Mouse (Mus musculus): ENCODE measurements around the gene Olfr212. TPM values are rescaled to one million over a fixed set of nuclear protein-coding genes. Genes with fewer than 3 reads are reported as not detected.
"Not testable (repeated sequence)": the region's sequence is repeated elsewhere in the genome, so short reads cannot be mapped to it uniquely, and the experiment has no call there.

Gene Olfr212
- polyA plus RNA-seq, 1 experiment: 0.03 TPM

DNA sequence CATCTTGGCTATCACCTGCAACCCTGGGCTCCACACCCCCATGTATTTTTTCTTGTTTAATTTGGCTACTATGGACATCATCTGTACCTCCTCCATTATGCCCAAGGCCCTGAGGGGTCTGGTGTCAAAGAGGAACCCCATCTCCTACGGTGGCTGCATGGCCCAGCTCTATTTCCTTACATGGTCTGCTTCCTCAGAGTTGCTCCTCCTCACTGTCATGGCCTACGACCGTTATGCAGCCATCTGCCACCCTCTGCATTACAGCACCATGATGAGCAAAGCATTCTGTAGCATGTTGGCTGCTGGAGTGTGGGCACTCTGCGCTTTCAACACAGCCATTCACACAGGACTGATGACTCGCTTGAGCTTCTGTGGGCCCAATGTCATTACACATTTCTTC lies 12.6 kb upstream of the Olfr212 start:
- WGBS: 84% methylated on average over 5 of the region's 5 CpGs
- Histone ChIP-seq H3K4me3 (replicated peaks; ENCODE audit: insufficient read depth, low read depth, low read length) (no peak overlapping the region), H3K27ac (ENCODE audit: insufficient read depth, low read length) (no peak overlapping the region), H3K27me3 (ENCODE audit: control insufficient read depth, insufficient read depth, low read length) (no peaks in the 10 kb centered on the region), H3K4me1 (ENCODE audit: control insufficient read depth, insufficient read depth, low read length) (peaks cover 4% of the 10 kb centered on the region; the same call in 1 of the 2 replicates)
- DNase-seq: no peak
- TF ChIP-seq POLR2A (IDR thresholded peaks at IDR 0.05; ENCODE audit: borderline replicate concordance, insufficient read depth, low read length) (no peak), CTCF (IDR thresholded peaks at IDR 0.05; ENCODE audit: borderline replicate concordance, insufficient read depth, low read depth, low read length) (no peak)

DNA sequence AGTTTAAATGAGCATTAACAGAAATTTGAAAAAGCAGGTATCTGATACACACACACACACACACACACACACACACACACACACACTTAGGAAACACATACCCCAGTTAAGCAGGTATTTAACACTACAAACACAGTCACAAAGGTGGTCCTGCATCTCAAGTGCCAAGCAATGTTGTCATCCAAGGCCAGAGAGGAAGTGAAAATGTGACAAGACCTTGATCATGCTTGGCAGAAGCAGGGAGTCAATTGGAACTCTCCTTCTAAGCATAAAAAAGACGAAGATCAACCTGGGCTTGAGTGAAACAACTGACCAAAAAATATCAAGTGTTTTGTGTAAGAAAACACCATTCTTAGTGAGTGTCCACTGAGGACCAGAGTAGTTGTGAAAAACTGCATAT lies 10.4 kb upstream of the Olfr212 start:
- no peak for TF ChIP-seq CTCF (IDR thresholded peaks at IDR 0.05; ENCODE audit: borderline replicate concordance, insufficient read depth, low read depth, low read length)
- no peak for TF ChIP-seq POLR2A (IDR thresholded peaks at IDR 0.05; ENCODE audit: borderline replicate concordance, insufficient read depth, low read length)
- no peaks in the 10 kb centered on the region for H3K27me3 ChIP-seq (ENCODE audit: control insufficient read depth, insufficient read depth, low read length)
- WGBS: 84% methylated on average over 1 of the region's 1 CpGs
- H3K27ac ChIP-seq (ENCODE audit: insufficient read depth, low read length): no peak overlapping the region
- no peaks in the 10 kb centered on the region for H3K4me1 ChIP-seq (ENCODE audit: control insufficient read depth, insufficient read depth, low read length)
- DNase-seq: no peak
- no peak overlapping the region for H3K4me3 ChIP-seq (replicated peaks; ENCODE audit: insufficient read depth, low read depth, low read length)

GRCm38 (mm10) chr6:116514832-116515231 lies 8.5 kb downstream of the Olfr212 start:
- Histone ChIP-seq H3K4me1 (ENCODE audit: control insufficient read depth, insufficient read depth, low read length) (no peaks in the 10 kb centered on the region), H3K27me3 (ENCODE audit: control insufficient read depth, insufficient read depth, low read length) (no peaks in the 10 kb centered on the region), H3K27ac (ENCODE audit: insufficient read depth, low read length) (no peak overlapping the region), H3K4me3 (replicated peaks; ENCODE audit: insufficient read depth, low read depth, low read length) (no peak overlapping the region)
- DNase-seq: no peak
- TF ChIP-seq POLR2A (IDR thresholded peaks at IDR 0.05; ENCODE audit: borderline replicate concordance, insufficient read depth, low read length) (no peak), CTCF (IDR thresholded peaks at IDR 0.05; ENCODE audit: borderline replicate concordance, insufficient read depth, low read depth, low read length) (no peak)

- H3K27me3 ChIP-seq (ENCODE audit: control insufficient read depth, insufficient read depth, low read length): no peaks in the 10 kb centered on the region
- H3K4me3 ChIP-seq (replicated peaks; ENCODE audit: insufficient read depth, low read depth, low read length): no peak within 1 kb of the TSS
- no peak within 1 kb of the TSS for H3K27ac ChIP-seq (ENCODE audit: insufficient read depth, low read length)
- no peak for DNase-seq
- WGBS: 89% methylated on average over 1 of the region's 1 CpGs
- TF ChIP-seq CTCF (IDR thresholded peaks at IDR 0.05; ENCODE audit: borderline replicate concordance, insufficient read depth, low read depth, low read length) (no peak), POLR2A (IDR thresholded peaks at IDR 0.05; ENCODE audit: borderline replicate concordance, insufficient read depth, low read length) (no peak)
- no peaks in the 10 kb centered on the region for H3K4me1 ChIP-seq (ENCODE audit: control insufficient read depth, insufficient read depth, low read length)
Measured at GRCm38 (mm10) chr6:116538156-116538555, 31.8 kb downstream of the Olfr212 start, which contains the start of gene Olfr213. TSS of gene Olfr213 (plus strand) at chr6:116538456.

DNA sequence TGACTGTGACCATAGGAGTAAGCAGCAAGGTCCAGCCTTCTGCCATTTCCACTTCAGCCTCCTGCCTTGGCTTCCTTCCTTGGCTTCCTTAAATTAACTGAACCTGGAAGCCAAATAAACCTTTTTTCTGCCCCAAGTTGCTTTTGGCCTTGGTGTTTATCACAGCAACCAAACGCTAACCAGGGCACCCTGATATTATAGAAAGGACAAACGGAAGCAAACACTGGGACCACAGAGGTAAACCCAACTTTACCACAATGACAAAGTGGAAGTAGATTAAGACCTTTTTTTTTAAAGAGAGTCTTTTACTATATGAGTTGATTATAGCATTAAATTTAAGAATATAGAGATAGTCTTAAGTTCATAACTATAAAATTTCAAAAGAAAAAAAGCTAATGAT lies 36.2 kb downstream of the Olfr212 start:
- 89% methylated on average over 2 of the region's 2 CpGs for WGBS
- H3K27me3 ChIP-seq (ENCODE audit: control insufficient read depth, insufficient read depth, low read length): no peaks in the 10 kb centered on the region
- TF ChIP-seq POLR2A (IDR thresholded peaks at IDR 0.05; ENCODE audit: borderline replicate concordance, insufficient read depth, low read length) (no peak), CTCF (IDR thresholded peaks at IDR 0.05; ENCODE audit: borderline replicate concordance, insufficient read depth, low read depth, low read length) (no peak)
- no peak overlapping the region for H3K27ac ChIP-seq (ENCODE audit: insufficient read depth, low read length)
- no peak for DNase-seq
- H3K4me3 ChIP-seq (replicated peaks; ENCODE audit: insufficient read depth, low read depth, low read length): no peak overlapping the region
- H3K4me1 ChIP-seq (ENCODE audit: control insufficient read depth, insufficient read depth, low read length): no peaks in the 10 kb centered on the region

DNA sequence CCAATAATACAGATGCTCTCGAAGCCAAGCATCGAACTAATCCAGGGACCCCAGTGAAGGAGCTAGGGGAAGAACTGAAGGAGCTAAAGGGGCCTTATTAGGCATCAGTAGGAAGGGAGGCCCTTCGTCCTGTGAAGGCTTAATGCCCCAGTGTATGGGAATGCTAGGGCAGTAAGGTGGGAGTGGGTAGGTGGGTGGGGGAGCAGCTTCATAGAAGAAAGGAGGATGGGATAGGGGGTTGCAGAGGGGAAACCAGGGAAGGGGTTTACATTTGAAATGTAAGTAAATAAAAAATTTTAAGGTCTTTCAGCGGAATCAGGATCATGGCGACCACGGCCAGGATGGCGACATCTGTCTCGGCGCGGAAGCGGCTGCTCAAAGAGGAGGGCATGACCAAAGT lies 44.5 kb downstream of the Olfr212 start, which contains the start of gene Gm5580:
Gene Gm5580, plus strand, starts transcription at position 301 of the 400 bp plus-strand sequence.
- not testable (repeated sequence) for H3K27me3 ChIP-seq (ENCODE audit: control insufficient read depth, insufficient read depth, low read length); H3K4me3 ChIP-seq (replicated peaks; ENCODE audit: insufficient read depth, low read depth, low read length); H3K4me1 ChIP-seq (ENCODE audit: control insufficient read depth, insufficient read depth, low read length); H3K27ac ChIP-seq (ENCODE audit: insufficient read depth, low read length); DNase-seq
- 93% methylated on average over 11 of the region's 11 CpGs for WGBS

- no peaks in the 10 kb centered on the region for H3K4me1 ChIP-seq (ENCODE audit: control insufficient read depth, insufficient read depth, low read length)
- WGBS: 63% methylated on average over 1 of the region's 1 CpGs
- no peak for DNase-seq
- no peak within 1 kb of the TSS for H3K4me3 ChIP-seq (replicated peaks; ENCODE audit: insufficient read depth, low read depth, low read length)
- TF ChIP-seq CTCF (IDR thresholded peaks at IDR 0.05; ENCODE audit: borderline replicate concordance, insufficient read depth, low read depth, low read length) (no peak), POLR2A (IDR thresholded peaks at IDR 0.05; ENCODE audit: borderline replicate concordance, insufficient read depth, low read length) (no peak)
- H3K27ac ChIP-seq (ENCODE audit: insufficient read depth, low read length): no peak within 1 kb of the TSS
- no peaks in the 10 kb centered on the region for H3K27me3 ChIP-seq (ENCODE audit: control insufficient read depth, insufficient read depth, low read length)
Measured at GRCm38 (mm10) chr6:116553935-116554334, 47.6 kb downstream of the Olfr212 start, which contains the start of gene Olfr214. TSS of gene Olfr214 (plus strand) at chr6:116554235.

GRCm38 (mm10) chr6:116554952-116555351 lies 48.6 kb downstream of the Olfr212 start:
- H3K27ac ChIP-seq (ENCODE audit: insufficient read depth, low read length): no peak overlapping the region
- H3K27me3 ChIP-seq (ENCODE audit: control insufficient read depth, insufficient read depth, low read length): no peaks in the 10 kb centered on the region
- DNase-seq: no peak
- H3K4me1 ChIP-seq (ENCODE audit: control insufficient read depth, insufficient read depth, low read length): no peaks in the 10 kb centered on the region
- WGBS: 71% methylated on average over 3 of the region's 3 CpGs
- TF ChIP-seq POLR2A (IDR thresholded peaks at IDR 0.05; ENCODE audit: borderline replicate concordance, insufficient read depth, low read length): no peak
- no peak for TF ChIP-seq CTCF (IDR thresholded peaks at IDR 0.05; ENCODE audit: borderline replicate concordance, insufficient read depth, low read depth, low read length)
- H3K4me3 ChIP-seq (replicated peaks; ENCODE audit: insufficient read depth, low read depth, low read length): no peak overlapping the region

Other genes starting within 250 kb of the Olfr212 start
- 8.0 and 8.5 TPM in 2 replicates for gene Zfand4, start 242.3 kb upstream of the Olfr212 start, polyA plus RNA-seq (2012; rRNA removed)
- 80.9 and 84.5 TPM in 2 replicates for gene March8, start 168.5 kb upstream of the Olfr212 start, polyA plus RNA-seq (2012; rRNA removed)
- gene Alox5, start 45.3 kb upstream of the Olfr212 start, polyA plus RNA-seq (2012; rRNA removed): 0.74 and 0.84 TPM in 2 replicates
- not detected in 2 replicates for gene Olfr211, start 17.4 kb upstream of the Olfr212 start, polyA plus RNA-seq (2012; rRNA removed)
- gene Olfr213, start 31.9 kb downstream of the Olfr212 start, polyA plus RNA-seq (2012; rRNA removed): not detected in 2 replicates
- 0.11 and 0.21 TPM in 2 replicates for gene Gm5580, start 44.6 kb downstream of the Olfr212 start, polyA plus RNA-seq (2012; rRNA removed)
- not detected in 2 replicates for gene Olfr214, start 47.7 kb downstream of the Olfr212 start, polyA plus RNA-seq (2012; rRNA removed)
- not detected in 2 replicates for gene Olfr215, start 77.7 kb downstream of the Olfr212 start, polyA plus RNA-seq (2012; rRNA removed)
- gene Zfp422, start 122.5 kb downstream of the Olfr212 start, polyA plus RNA-seq (2012; rRNA removed): 32.4 and 34.2 TPM in 2 replicates
- gene Depp1, start 144.1 kb downstream of the Olfr212 start, polyA plus RNA-seq (2012; rRNA removed): 0.84 and 1.00 TPM in 2 replicates
- 10.3 and 12.9 TPM in 2 replicates for gene Rassf4, start 167.4 kb downstream of the Olfr212 start, polyA plus RNA-seq (2012; rRNA removed)
- 0.77 and 1.5 TPM in 2 replicates for gene Tmem72, start 210.4 kb downstream of the Olfr212 start, polyA plus RNA-seq (2012; rRNA removed)